Comparison of ENCODE assay signal across 14 mouse cellular contexts in genomic region chr16:40971382-40971781, GRCm38 (mm10).
"Had no signal": no experiment of that assay in that cellular context is flagged by ENCODE, and none has a peak within 500 bp of the region (broad histone marks: within the 10 kb centered on the region; RNA-seq: fewer than 3 reads in every experiment).

No protein-coding gene starts in this region.

- DNase-seq: kidney, adult 2 months; kidney, postnatal 25 days; lung, embryonic 14.5 days; lung, postnatal 10 days; lung, postnatal 4 days; midbrain, embryonic 14.5 days; spleen, adult 18-20 months; thymus, adult 2 months; thymus, postnatal 25 days had no signal

- H3K27ac ChIP-seq: limb, embryonic 15.5 days; liver, embryonic 12.5 days; midbrain, embryonic 10.5 days; neural tube, embryonic 15.5 days had no signal

- H3K4me3 ChIP-seq: limb, embryonic 15.5 days; liver, embryonic 12.5 days; midbrain, embryonic 10.5 days; myocyte; neural tube, embryonic 15.5 days had no signal
